Mouse (Mus musculus): ENCODE measurements around the gene Dexi. TPM values are rescaled to one million over a fixed set of nuclear protein-coding genes. Genes with fewer than 3 reads are reported as not detected.

Dexi gene
- polyA plus RNA-seq, 1 experiment from 2014 or later, result 32.2 TPM

- Histone ChIP-seq H3K36me3 (ENCODE audit: insufficient read depth) (no peaks in the 10 kb centered on the region), H3K9ac (no peak overlapping the region), H3K4me2 (no peak overlapping the region), H3K4me1 (ENCODE audit: insufficient read depth) (no peaks in the 10 kb centered on the region), H3K27ac (ENCODE audit: low read depth) (no peak overlapping the region; the same call in 1 of the 2 replicates), H3K4me3 (ENCODE audit: low read depth, low read length) (no peak overlapping the region), H3K27me3 (ENCODE audit: insufficient read depth, low read length) (no peaks in the 10 kb centered on the region), H3K9me3 (ENCODE audit: low read depth, low read length) (no peaks in the 10 kb centered on the region)
- 44% methylated on average over 2 of the region's 2 CpGs for whole genome bisulfite sequencing
- ATAC-seq (ENCODE audit: insufficient read depth), result no peak; the same call in 1 of the 2 replicates
- DNase-seq, result no peak
- TF ChIP-seq CTCF (IDR thresholded peaks at IDR 0.05; ENCODE audit: low read depth), result no peak
These were observed 66.9 kb downstream of the Dexi start for GRCm38 (mm10) chr16:10475919-10476318.

DNA sequence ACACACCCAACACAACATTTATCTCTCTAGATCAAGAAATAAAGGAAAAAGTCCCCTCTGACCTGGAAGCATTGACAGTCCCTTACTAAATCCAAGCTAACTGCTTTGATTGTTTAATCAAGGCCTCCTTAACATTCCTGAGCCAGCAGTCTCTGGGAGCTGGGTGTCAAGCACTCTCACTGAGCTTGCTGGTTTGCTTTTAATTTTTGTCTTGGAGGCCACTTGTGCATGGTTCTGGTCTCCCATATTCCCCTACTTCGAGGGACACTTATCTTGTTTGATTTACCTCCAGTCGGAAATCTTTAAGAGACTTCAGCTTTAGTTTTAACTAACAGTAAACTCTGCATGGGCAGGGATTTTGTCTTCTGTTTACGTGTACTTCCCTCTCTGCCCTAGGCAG is 67.9 kb downstream of the Dexi start:
- peak overlapping the region; percentile 51; the same call in 1 of the 2 replicates for H3K27ac ChIP-seq (ENCODE audit: low read depth)
- ATAC-seq (ENCODE audit: insufficient read depth) (peak; percentile 84), DNase-seq (peak; percentile 65)
- H3K36me3 ChIP-seq (ENCODE audit: insufficient read depth), result no peaks in the 10 kb centered on the region
- no peak overlapping the region for H3K9ac ChIP-seq
- no peaks in the 10 kb centered on the region for H3K9me3 ChIP-seq (ENCODE audit: low read depth, low read length)
- H3K27me3 ChIP-seq (ENCODE audit: insufficient read depth, low read length), result no peaks in the 10 kb centered on the region
- H3K4me2 ChIP-seq, result no peak overlapping the region
- TF ChIP-seq CTCF (IDR thresholded peaks at IDR 0.05; ENCODE audit: low read depth), result no peak
- no peak overlapping the region for H3K4me3 ChIP-seq (ENCODE audit: low read depth, low read length)
- H3K4me1 ChIP-seq (ENCODE audit: insufficient read depth), result no peaks in the 10 kb centered on the region
- WGBS, result 33% methylated on average over 3 of the region's 3 CpGs

GRCm38 (mm10) chr16:10471950-10472349 is 70.9 kb downstream of the Dexi start:
- Histone ChIP-seq H3K9ac (no peak overlapping the region), H3K4me3 (ENCODE audit: low read depth, low read length) (no peak overlapping the region), H3K9me3 (ENCODE audit: low read depth, low read length) (no peaks in the 10 kb centered on the region), H3K36me3 (ENCODE audit: insufficient read depth) (no peaks in the 10 kb centered on the region), H3K27ac (ENCODE audit: low read depth) (no peak overlapping the region), H3K4me2 (no peak overlapping the region), H3K27me3 (ENCODE audit: insufficient read depth, low read length) (no peaks in the 10 kb centered on the region), H3K4me1 (ENCODE audit: insufficient read depth) (no peaks in the 10 kb centered on the region)
- 90% methylated on average over 3 of the region's 3 CpGs for WGBS
- no peak for ATAC-seq (ENCODE audit: insufficient read depth)
- TF ChIP-seq CTCF (IDR thresholded peaks at IDR 0.05; ENCODE audit: low read depth), result no peak
- DNase-seq, result no peak

- H3K36me3 ChIP-seq (ENCODE audit: insufficient read depth), result no peaks in the 10 kb centered on the region
- H3K27me3 ChIP-seq (ENCODE audit: insufficient read depth, low read length), result no peaks in the 10 kb centered on the region
- ATAC-seq (ENCODE audit: insufficient read depth) (no peak), DNase-seq (no peak)
- WGBS, result 57% methylated on average over 1 of the region's 1 CpGs
- H3K4me1 ChIP-seq (ENCODE audit: insufficient read depth), result no peaks in the 10 kb centered on the region
- TF ChIP-seq CTCF (IDR thresholded peaks at IDR 0.05; ENCODE audit: low read depth), result no peak
- H3K9ac ChIP-seq, result no peak overlapping the region
- no peak overlapping the region for H3K4me3 ChIP-seq (ENCODE audit: low read depth, low read length)
- no peak overlapping the region for H3K27ac ChIP-seq (ENCODE audit: low read depth)
- no peaks in the 10 kb centered on the region for H3K9me3 ChIP-seq (ENCODE audit: low read depth, low read length)
- H3K4me2 ChIP-seq, result no peak overlapping the region
These were observed 74.7 kb downstream of the Dexi start for GRCm38 (mm10) chr16:10468201-10468600.

DNA sequence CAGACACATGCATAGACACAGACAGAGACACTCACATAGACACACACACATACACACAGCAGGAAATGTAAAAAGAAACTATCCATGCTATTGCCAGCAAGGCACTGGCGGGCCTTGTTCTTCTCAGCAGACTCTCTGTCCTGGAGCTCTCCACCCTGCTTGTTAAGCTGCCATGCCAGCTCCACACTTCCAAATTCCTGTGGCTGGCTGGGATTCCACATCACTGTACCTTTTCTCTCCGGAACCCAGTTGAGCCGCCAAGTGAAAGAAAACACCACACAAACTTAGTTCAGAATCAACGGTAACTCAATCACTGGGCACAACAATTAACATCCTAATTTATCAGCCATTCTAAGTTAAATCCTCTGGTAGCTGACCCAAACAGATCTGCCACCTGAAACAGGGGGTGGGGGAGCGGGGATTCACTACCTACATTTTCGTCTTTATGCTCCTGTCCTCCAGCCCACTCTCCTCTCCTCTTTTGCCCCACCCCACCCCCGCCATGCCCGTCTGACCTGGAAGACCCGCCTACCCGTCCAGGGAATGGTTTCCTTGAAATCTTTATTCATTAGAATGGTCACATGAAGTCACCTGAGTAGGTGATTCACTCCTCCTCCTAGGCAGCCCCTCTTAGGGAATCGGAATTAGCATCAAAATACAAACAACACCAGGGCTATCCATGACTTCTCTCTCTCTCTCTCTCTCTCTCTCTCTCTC is 75.3 kb downstream of the Dexi start:
- H3K9me3 ChIP-seq (ENCODE audit: low read depth, low read length), result no peaks in the 10 kb centered on the region
- H3K4me1 ChIP-seq (ENCODE audit: insufficient read depth), result no peaks in the 10 kb centered on the region
- 38% methylated on average over 11 of the region's 11 CpGs for WGBS
- H3K27me3 ChIP-seq (ENCODE audit: insufficient read depth, low read length), result no peaks in the 10 kb centered on the region
- no peaks in the 10 kb centered on the region for H3K36me3 ChIP-seq (ENCODE audit: insufficient read depth)
- TF ChIP-seq CTCF (IDR thresholded peaks at IDR 0.05; ENCODE audit: low read depth), result no peak
- ATAC-seq (ENCODE audit: insufficient read depth) (no peak), DNase-seq (no peak)
- no peak overlapping the region for H3K9ac ChIP-seq
- no peak overlapping the region for H3K4me2 ChIP-seq
- no peak overlapping the region for H3K27ac ChIP-seq (ENCODE audit: low read depth)
- H3K4me3 ChIP-seq (ENCODE audit: low read depth, low read length), result no peak overlapping the region

DNA sequence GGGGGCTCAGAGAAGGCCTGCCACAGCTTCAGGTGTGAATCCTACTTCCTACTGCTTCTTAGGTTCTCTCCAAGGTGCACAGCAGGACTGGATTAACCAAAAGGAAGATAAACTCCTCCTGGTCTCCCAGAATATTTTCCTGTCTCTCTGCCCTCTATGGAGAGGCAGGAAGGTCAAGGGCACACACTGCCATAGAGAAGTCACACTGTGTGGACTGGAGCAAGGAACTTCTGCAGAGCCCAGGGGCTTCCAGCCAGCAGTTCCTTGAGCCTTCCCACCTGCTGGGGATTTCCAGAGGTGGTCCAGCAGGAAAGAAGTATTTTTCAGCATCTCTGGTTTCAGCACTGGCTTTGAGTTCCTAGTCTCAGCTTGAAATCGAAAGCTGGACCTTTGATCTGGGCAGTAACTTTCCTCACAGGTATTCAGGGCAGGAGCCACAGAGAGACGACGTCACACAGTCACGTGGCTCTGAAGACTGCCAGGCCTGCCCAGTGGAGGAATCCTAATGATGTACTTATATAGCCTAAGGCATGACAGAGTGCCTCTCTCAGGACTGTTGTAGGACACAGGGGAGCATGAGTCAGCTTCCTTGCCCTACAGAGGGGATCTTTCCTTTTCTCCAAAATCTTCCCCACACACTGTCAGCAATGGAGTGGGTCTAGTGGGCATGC is 77.7 kb downstream of the Dexi start:
- Histone ChIP-seq H3K36me3 (ENCODE audit: insufficient read depth) (no peaks in the 10 kb centered on the region), H3K27me3 (ENCODE audit: insufficient read depth, low read length) (no peaks in the 10 kb centered on the region), H3K4me2 (no peak overlapping the region), H3K4me1 (ENCODE audit: insufficient read depth) (no peaks in the 10 kb centered on the region), H3K27ac (ENCODE audit: low read depth) (no peak overlapping the region), H3K4me3 (ENCODE audit: low read depth, low read length) (no peak overlapping the region), H3K9me3 (ENCODE audit: low read depth, low read length) (no peaks in the 10 kb centered on the region), H3K9ac (no peak overlapping the region)
- 21% methylated on average over 4 of the region's 4 CpGs for WGBS
- no peak for TF ChIP-seq CTCF (IDR thresholded peaks at IDR 0.05; ENCODE audit: low read depth)
- no peak; the same call in 1 of the 2 replicates for ATAC-seq (ENCODE audit: insufficient read depth)
- DNase-seq, result no peak

GRCm38 (mm10) chr16:10461178-10461577 is 81.7 kb downstream of the Dexi start:
- Histone ChIP-seq H3K4me3 (ENCODE audit: low read depth, low read length) (no peak overlapping the region), H3K9me3 (ENCODE audit: low read depth, low read length) (no peaks in the 10 kb centered on the region), H3K4me2 (no peak overlapping the region), H3K27me3 (ENCODE audit: insufficient read depth, low read length) (no peaks in the 10 kb centered on the region), H3K4me1 (ENCODE audit: insufficient read depth) (no peaks in the 10 kb centered on the region), H3K9ac (no peak overlapping the region), H3K36me3 (ENCODE audit: insufficient read depth) (no peaks in the 10 kb centered on the region), H3K27ac (ENCODE audit: low read depth) (no peak overlapping the region)
- TF ChIP-seq CTCF (IDR thresholded peaks at IDR 0.05; ENCODE audit: low read depth), result no peak
- DNase-seq (no peak), ATAC-seq (ENCODE audit: insufficient read depth) (no peak)
- 69% methylated on average over 2 of the region's 2 CpGs for WGBS

All from lung, embryonic 14.5 days (tissue).